Mouse (Mus musculus): ENCODE measurements around the gene Cnga1. TPM values are rescaled to one million over a fixed set of nuclear protein-coding genes. Genes with fewer than 3 reads are reported as not detected.

The Cnga1 gene
- polyA plus RNA-seq, 1 experiment from 2014 or later = not detected

GRCm38 (mm10) chr5:72664854-72665253 is 20.8 kb upstream of the Cnga1 start:
- Histone ChIP-seq H3K27me3 (ENCODE audit: control insufficient read depth, insufficient read depth, low read length) (no peaks in the 10 kb centered on the region), H3K36me3 (ENCODE audit: control insufficient read depth, insufficient read depth, low read length) (no peaks in the 10 kb centered on the region), H3K4me1 (ENCODE audit: control insufficient read depth, insufficient read depth, low read length) (no peaks in the 10 kb centered on the region), H3K9me3 (ENCODE audit: control insufficient read depth, low read length) (no peaks in the 10 kb centered on the region), H3K9ac (ENCODE audit: low read depth, low read length) (no peak overlapping the region), H3K4me3 (ENCODE audit: low read length) (no peak overlapping the region), H3K27ac (ENCODE audit: low read depth, low read length) (no peak overlapping the region), H3K4me2 (replicated peaks; ENCODE audit: low read depth, low read length) (no peak overlapping the region)
- WGBS = 55% methylated on average over 3 of the region's 3 CpGs
- ATAC-seq (ENCODE audit: low FRiP score, low TSS enrichment) = no peak

DNA sequence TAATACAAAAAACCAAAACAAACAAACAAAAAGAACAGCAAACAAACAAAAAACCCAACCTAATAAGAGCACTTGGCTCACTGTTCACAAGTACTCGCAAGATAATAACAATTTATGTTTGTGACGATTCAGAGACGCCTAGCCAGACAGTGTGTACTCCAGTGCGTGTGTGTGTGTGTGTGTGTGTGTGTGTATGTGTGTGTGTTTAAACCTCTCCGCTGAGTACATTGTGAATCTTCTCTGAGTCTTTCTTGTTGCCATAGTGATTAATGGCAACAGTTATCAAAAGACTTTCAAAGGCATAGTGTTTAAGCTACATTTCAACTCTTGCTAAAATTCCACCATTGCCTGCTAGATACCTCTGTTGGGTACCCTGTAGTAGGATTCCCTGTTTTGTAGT is 20.1 kb upstream of the Cnga1 start:
- no peaks in the 10 kb centered on the region for H3K27me3 ChIP-seq (ENCODE audit: control insufficient read depth, insufficient read depth, low read length)
- H3K27ac ChIP-seq (ENCODE audit: low read depth, low read length) = no peak overlapping the region
- no peak for ATAC-seq (ENCODE audit: low FRiP score, low TSS enrichment)
- 81% methylated on average over 5 of the region's 5 CpGs for WGBS
- H3K4me2 ChIP-seq (replicated peaks; ENCODE audit: low read depth, low read length) = no peak overlapping the region
- H3K9me3 ChIP-seq (ENCODE audit: control insufficient read depth, low read length) = no peaks in the 10 kb centered on the region
- no peaks in the 10 kb centered on the region for H3K36me3 ChIP-seq (ENCODE audit: control insufficient read depth, insufficient read depth, low read length)
- H3K4me3 ChIP-seq (ENCODE audit: low read length) = no peak overlapping the region
- no peaks in the 10 kb centered on the region for H3K4me1 ChIP-seq (ENCODE audit: control insufficient read depth, insufficient read depth, low read length)
- H3K9ac ChIP-seq (ENCODE audit: low read depth, low read length) = no peak overlapping the region

DNA sequence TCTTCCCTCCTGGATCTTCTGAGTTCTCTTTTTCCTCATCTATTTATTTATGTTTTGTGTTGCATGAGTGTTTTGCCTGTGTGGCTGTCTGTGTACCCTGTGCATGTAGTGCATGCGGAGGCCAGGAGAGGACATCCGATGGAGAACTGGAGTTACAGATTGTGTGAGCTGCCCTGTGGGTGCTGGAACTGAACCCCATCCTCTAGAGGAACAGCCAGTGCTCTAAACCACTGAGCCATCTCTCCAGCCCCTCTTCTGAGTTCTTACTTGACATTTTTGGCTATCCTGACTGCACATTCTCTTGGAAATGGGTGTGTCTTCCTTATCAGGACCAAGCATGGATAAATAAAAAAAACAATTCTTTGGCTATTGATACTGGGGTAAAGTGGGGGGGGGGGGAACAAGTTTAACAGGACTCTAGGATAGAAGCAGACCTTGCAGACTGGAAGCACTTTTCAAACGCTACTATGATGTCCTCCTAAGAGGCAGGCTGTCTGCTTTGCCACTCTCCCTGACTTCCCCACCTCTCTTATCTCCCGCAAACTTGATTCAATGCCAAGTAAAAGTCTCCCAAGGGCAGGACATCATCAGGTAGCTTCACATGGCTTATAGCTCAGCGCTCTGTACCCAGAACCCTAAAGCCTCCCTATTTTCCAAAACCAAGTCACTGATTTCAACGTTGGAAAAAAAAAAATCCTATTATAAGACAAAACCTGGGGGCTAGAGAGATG is 17.1 kb upstream of the Cnga1 start:
- Histone ChIP-seq H3K36me3 (ENCODE audit: control insufficient read depth, insufficient read depth, low read length) (no peaks in the 10 kb centered on the region), H3K27me3 (ENCODE audit: control insufficient read depth, insufficient read depth, low read length) (no peaks in the 10 kb centered on the region), H3K4me3 (ENCODE audit: low read length) (no peak overlapping the region), H3K4me1 (ENCODE audit: control insufficient read depth, insufficient read depth, low read length) (0 out of 2 replicates have a peak, but pooled peaks cover 2% of the 10 kb centered on the region), H3K4me2 (replicated peaks; ENCODE audit: low read depth, low read length) (no peak overlapping the region), H3K9me3 (ENCODE audit: control insufficient read depth, low read length) (no peaks in the 10 kb centered on the region), H3K9ac (ENCODE audit: low read depth, low read length) (no peak overlapping the region), H3K27ac (ENCODE audit: low read depth, low read length) (no peak overlapping the region)
- 90% methylated on average over 6 of the region's 6 CpGs for WGBS
- ATAC-seq (ENCODE audit: low FRiP score, low TSS enrichment) = no peak

DNA sequence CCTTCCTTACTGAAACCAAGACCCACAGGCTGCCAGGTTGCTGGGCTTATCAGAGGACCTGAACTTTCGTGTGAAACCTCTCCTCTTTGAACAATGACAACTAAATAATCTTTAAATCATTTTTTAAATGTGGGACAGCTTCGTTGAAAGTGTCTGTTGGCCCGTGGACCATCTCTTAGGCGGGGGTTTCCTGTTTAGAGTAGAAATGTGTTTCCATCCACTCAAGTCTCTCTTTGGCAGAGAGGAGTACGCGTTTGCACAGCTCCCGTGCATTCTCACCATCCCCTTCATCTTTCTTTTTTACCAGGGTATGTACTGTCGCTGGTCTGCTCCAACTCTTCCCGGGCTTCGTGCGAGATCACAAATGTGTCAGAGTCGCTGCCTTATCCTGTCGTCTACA is 14.3 kb upstream of the Cnga1 start:
- ATAC-seq (ENCODE audit: low FRiP score, low TSS enrichment) = no peak
- WGBS = 82% methylated on average over 13 of the region's 13 CpGs
- no peaks in the 10 kb centered on the region for H3K27me3 ChIP-seq (ENCODE audit: control insufficient read depth, insufficient read depth, low read length)

GRCm38 (mm10) chr5:72656270-72656791 is 12.3 kb upstream of the Cnga1 start:
- Histone ChIP-seq H3K4me3 (ENCODE audit: low read length) (no peak overlapping the region), H3K9ac (ENCODE audit: low read depth, low read length) (no peak overlapping the region), H3K27ac (ENCODE audit: low read depth, low read length) (0 out of 2 replicates have a peak overlapping the region, but pooled peaks have one; percentile 19), H3K27me3 (ENCODE audit: control insufficient read depth, insufficient read depth, low read length) (no peaks in the 10 kb centered on the region), H3K4me1 (ENCODE audit: control insufficient read depth, insufficient read depth, low read length) (0 out of 2 replicates have a peak, but pooled peaks cover 4% of the 10 kb centered on the region), H3K4me2 (replicated peaks; ENCODE audit: low read depth, low read length) (no peak overlapping the region; the same call in 1 of the 2 replicates), H3K9me3 (ENCODE audit: control insufficient read depth, low read length) (no peaks in the 10 kb centered on the region), H3K36me3 (ENCODE audit: control insufficient read depth, insufficient read depth, low read length) (no peaks in the 10 kb centered on the region)
- 7% methylated on average over 7 of the region's 7 CpGs for WGBS
- peak; percentile 39 for ATAC-seq (ENCODE audit: low FRiP score, low TSS enrichment)

More for the DNA sequence above, 14.3 kb upstream of the Cnga1 start:
- H3K4me1 ChIP-seq (ENCODE audit: control insufficient read depth, insufficient read depth, low read length) = 0 out of 2 replicates have a peak, but pooled peaks cover 4% of the 10 kb centered on the region
- H3K36me3 ChIP-seq (ENCODE audit: control insufficient read depth, insufficient read depth, low read length) = no peaks in the 10 kb centered on the region
- no peak overlapping the region for H3K27ac ChIP-seq (ENCODE audit: low read depth, low read length)
- H3K4me2 ChIP-seq (replicated peaks; ENCODE audit: low read depth, low read length) = no peak overlapping the region
- H3K9me3 ChIP-seq (ENCODE audit: control insufficient read depth, low read length) = no peaks in the 10 kb centered on the region
- no peak overlapping the region for H3K9ac ChIP-seq (ENCODE audit: low read depth, low read length)
- no peak overlapping the region for H3K4me3 ChIP-seq (ENCODE audit: low read length)

GRCm38 (mm10) chr5:72653068-72653674 is 9.1 kb upstream of the Cnga1 start:
- peaks cover 6% of the 10 kb centered on the region; the same call in 1 of the 2 replicates for H3K4me1 ChIP-seq (ENCODE audit: control insufficient read depth, insufficient read depth, low read length)

DNA sequence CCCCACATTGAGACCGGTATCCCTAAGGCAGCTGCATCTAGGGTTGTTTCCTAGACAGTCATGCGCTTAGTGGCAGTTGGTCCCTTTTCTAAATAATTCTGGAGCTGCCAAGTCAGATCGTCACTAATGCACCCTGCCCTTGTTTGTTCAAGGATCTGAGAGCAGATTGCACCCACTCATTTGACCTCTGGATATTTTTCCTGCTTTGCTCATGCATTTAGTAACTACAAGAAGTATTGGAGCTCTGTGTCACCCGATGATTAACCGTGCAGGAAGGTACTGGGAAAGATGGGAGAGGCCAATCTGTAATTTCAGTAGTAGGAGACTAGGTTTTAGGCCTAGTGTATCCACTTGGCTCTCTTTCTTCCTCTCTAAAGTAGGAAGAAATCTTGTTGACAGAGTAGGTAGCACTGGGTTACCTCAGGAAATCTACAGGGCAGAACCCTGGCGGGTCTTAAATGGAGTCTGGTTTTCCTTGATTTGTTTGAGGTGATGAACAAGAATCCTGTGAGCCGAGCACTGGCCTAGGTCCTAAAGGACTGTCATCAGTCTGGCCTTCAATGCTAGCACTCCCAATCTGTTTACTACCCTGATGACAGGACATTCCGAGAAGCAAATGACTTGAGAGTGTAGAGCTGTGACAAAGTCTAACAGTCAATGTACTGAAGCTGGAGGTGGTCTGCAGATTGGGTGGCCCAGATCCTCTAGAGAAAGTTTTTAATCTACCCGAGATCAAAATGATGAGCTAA is 5.1 kb upstream of the Cnga1 start:
- Histone ChIP-seq H3K4me2 (replicated peaks; ENCODE audit: low read depth, low read length) (no peak overlapping the region), H3K36me3 (ENCODE audit: control insufficient read depth, insufficient read depth, low read length) (no peaks in the 10 kb centered on the region), H3K27ac (ENCODE audit: low read depth, low read length) (no peak overlapping the region), H3K9me3 (ENCODE audit: control insufficient read depth, low read length) (no peaks in the 10 kb centered on the region), H3K4me1 (ENCODE audit: control insufficient read depth, insufficient read depth, low read length) (peaks cover 5% of the 10 kb centered on the region; the same call in 1 of the 2 replicates), H3K27me3 (ENCODE audit: control insufficient read depth, insufficient read depth, low read length) (0 out of 2 replicates have a peak, but pooled peaks cover 5% of the 10 kb centered on the region), H3K9ac (ENCODE audit: low read depth, low read length) (no peak overlapping the region), H3K4me3 (ENCODE audit: low read length) (no peak overlapping the region)
- WGBS = 60% methylated on average over 9 of the region's 9 CpGs
- ATAC-seq (ENCODE audit: low FRiP score, low TSS enrichment) = no peak

More at GRCm38 (mm10) chr5:72653068-72653674, 9.1 kb upstream of the Cnga1 start:
- 47% methylated on average over 10 of the region's 10 CpGs for WGBS
- Histone ChIP-seq H3K4me2 (replicated peaks; ENCODE audit: low read depth, low read length) (no peak overlapping the region), H3K4me3 (ENCODE audit: low read length) (no peak overlapping the region), H3K27me3 (ENCODE audit: control insufficient read depth, insufficient read depth, low read length) (0 out of 2 replicates have a peak, but pooled peaks cover 4% of the 10 kb centered on the region), H3K27ac (ENCODE audit: low read depth, low read length) (no peak overlapping the region), H3K9me3 (ENCODE audit: control insufficient read depth, low read length) (no peaks in the 10 kb centered on the region), H3K36me3 (ENCODE audit: control insufficient read depth, insufficient read depth, low read length) (no peaks in the 10 kb centered on the region), H3K9ac (ENCODE audit: low read depth, low read length) (no peak overlapping the region)
- ATAC-seq (ENCODE audit: low FRiP score, low TSS enrichment) = 0 out of 2 replicates have a peak, but pooled peaks have one; percentile 32

DNA sequence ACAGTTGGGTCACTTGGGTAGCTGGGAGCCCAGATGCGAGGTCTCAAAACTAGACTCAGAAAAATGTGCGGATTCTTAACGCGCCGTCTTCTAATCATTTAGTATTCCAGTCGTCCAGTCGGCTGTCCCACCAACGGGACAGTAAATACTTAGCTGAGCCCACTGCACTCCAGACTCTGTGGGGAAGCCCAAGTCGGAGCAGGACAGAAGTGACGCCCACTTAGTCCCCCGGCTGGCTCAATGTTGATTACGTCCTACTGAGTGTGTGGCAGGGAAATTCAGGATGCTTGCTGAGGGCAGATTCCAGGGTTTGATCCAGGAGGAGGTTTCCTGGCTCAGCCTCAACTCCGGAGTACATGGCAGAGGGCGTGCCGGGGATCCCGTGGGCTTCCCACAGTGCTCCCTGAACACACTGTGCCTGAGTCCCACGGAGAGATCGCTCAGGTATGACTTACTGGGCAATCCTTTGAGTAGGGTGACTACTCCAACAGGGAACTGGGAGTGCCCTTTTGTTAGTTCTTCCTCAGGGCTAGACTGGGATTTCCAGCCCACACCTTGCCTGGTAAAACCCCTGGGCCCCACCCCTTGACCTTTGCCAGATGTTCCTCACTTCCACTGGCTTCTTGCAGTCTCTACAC is 4.0 kb upstream of the Cnga1 start:
- peak; percentile 63 for ATAC-seq (ENCODE audit: low FRiP score, low TSS enrichment)
- peaks cover 5% of the 10 kb centered on the region; the same call in 1 of the 2 replicates for H3K4me1 ChIP-seq (ENCODE audit: control insufficient read depth, insufficient read depth, low read length)
- peak overlapping the region; percentile 51 for H3K4me3 ChIP-seq (ENCODE audit: low read length)
- H3K27me3 ChIP-seq (ENCODE audit: control insufficient read depth, insufficient read depth, low read length) = 0 out of 2 replicates have a peak, but pooled peaks cover 5% of the 10 kb centered on the region
- WGBS = 9% methylated on average over 18 of the region's 18 CpGs
- H3K9me3 ChIP-seq (ENCODE audit: control insufficient read depth, low read length) = no peaks in the 10 kb centered on the region
- peak overlapping the region; percentile 14; the same call in 1 of the 2 replicates for H3K9ac ChIP-seq (ENCODE audit: low read depth, low read length)
- H3K27ac ChIP-seq (ENCODE audit: low read depth, low read length) = no peak overlapping the region
- peak overlapping the region; percentile 89 for H3K4me2 ChIP-seq (replicated peaks; ENCODE audit: low read depth, low read length)
- H3K36me3 ChIP-seq (ENCODE audit: control insufficient read depth, insufficient read depth, low read length) = no peaks in the 10 kb centered on the region
